Mouse (Mus musculus): ENCODE results near the gene Rlf. TPM values are rescaled to one million over a fixed set of nuclear protein-coding genes. Genes with fewer than 3 reads are reported as not detected.

Rlf gene
- polyA plus RNA-seq, 1 experiment from 2014 or later, result 20.5 TPM

Other genes starting within 250 kb of the Rlf start
- gene Smap2, start 197.8 kb downstream of the Rlf start, polyA plus RNA-seq (2015; fragmentation: Nextera tagmentation; extraction: Ambion mirVana), result 12.3 and 12.6 TPM in 2 replicates
- gene Col9a2, start 175.7 kb downstream of the Rlf start, polyA plus RNA-seq (2015; fragmentation: Nextera tagmentation; extraction: Ambion mirVana), result 5.1 and 5.9 TPM in 2 replicates
- gene Zmpste24, start 116.8 kb downstream of the Rlf start, polyA plus RNA-seq (2015; fragmentation: Nextera tagmentation; extraction: Ambion mirVana), result 37.9 and 39.8 TPM in 2 replicates
- not detected in 2 replicates for gene Tmco2, start 105.9 kb downstream of the Rlf start, polyA plus RNA-seq (2015; fragmentation: Nextera tagmentation; extraction: Ambion mirVana)
- not detected in 2 replicates for gene Gm12888, start 109.8 kb upstream of the Rlf start, polyA plus RNA-seq (2015; fragmentation: Nextera tagmentation; extraction: Ambion mirVana)
- gene Gm12886, start 208.0 kb upstream of the Rlf start, polyA plus RNA-seq (2015; fragmentation: Nextera tagmentation; extraction: Ambion mirVana), result not detected in 2 replicates

Measured in lung, embryonic 16.5 days (tissue).